Mouse (Mus musculus) cerebellum, postnatal 10 days (tissue): Measurements from ENCODE around the gene Bpifb2.

Experiments
- DNase-seq, 2 experiments: peaks; one replicate each; pipeline ENCODE4 v3.0.0; 2021; ENCODE audit warnings: mixed read lengths in 2 of 2

Bpifb2 gene

GRCm38 (mm10) chr2:153933311-153933710, 58.5 kb downstream of the Bpifb2 start:
- DNase-seq = peak; percentile 66 to 67

- DNase-seq = no peak
These were observed 60.5 kb downstream of the Bpifb2 start for GRCm38 (mm10) chr2:153935348-153935747.

GRCm38 (mm10) chr2:153937843-153938242, 63.0 kb downstream of the Bpifb2 start, which contains the start of gene Bpifb4:
TSS of gene Bpifb4 (plus strand) at chr2:153938212.
- no peak for DNase-seq

GRCm38 (mm10) chr2:153943537-153943936, 68.7 kb downstream of the Bpifb2 start:
- DNase-seq = peak; percentile 83 to 88

GRCm38 (mm10) chr2:153944567-153944966, 69.7 kb downstream of the Bpifb2 start:
- DNase-seq = no peak
